Mouse (Mus musculus) bone marrow macrophage, adult 2 months (primary cell): ENCODE measurements around the gene Rab1a.

Source experiments
- CTCF ChIP-seq: IDR thresholded peaks from 2 replicates; pipeline ENCODE4 v1.5.1; 2012; ENCODE audit warnings: low read depth, mild to moderate bottlenecking, low read length, moderate library complexity
- POLR2A ChIP-seq: IDR thresholded peaks from 2 replicates; pipeline ENCODE4 v1.6.1; 2012; ENCODE audit warnings: mild to moderate bottlenecking, low read depth, low read length, borderline replicate concordance

- no peak for TF ChIP-seq CTCF
- TF ChIP-seq POLR2A, result no peak
Observed at GRCm38 (mm10) chr11:20204321-20204720, 3.1 kb downstream of the Rab1a start.
